8 mouse cellular contexts compared by ENCODE assay signal in genomic region chr4:107802185-107802449, GRCm38 (mm10). TPM values are rescaled to one million over a fixed set of nuclear protein-coding genes. Genes with fewer than 3 reads are reported as not detected.
A peak's percentile ranks its signal among the peaks of the same experiment; 100 is the strongest.
DNase-seq lines count a peak whose midpoint lies in the region; ATAC-seq and TF ChIP-seq lines count a peak whose summit lies in the region.

Lrp8 (plus strand) TSS chr4:107802261.

- 1% methylated on average over 28 of the region's 44 CpGs for WGBS in kidney, embryonic 15.5 days
- 1% methylated on average over 30 of the region's 44 CpGs for WGBS in forebrain, embryonic 15.5 days
- WGBS in limb, embryonic 10.5 days, result 11% methylated on average over 43 of the region's 44 CpGs
- 3% methylated on average over 42 of the region's 44 CpGs for WGBS in small intestine, adult 2 months

- no peak for ATAC-seq in kidney, embryonic 15.5 days (replicated peaks; ENCODE audit: low FRiP score)
- ATAC-seq in forebrain, embryonic 15.5 days (replicated peaks), result no peak; the same call in 1 of the 2 replicates

- DNase-seq in kidney, adult 9 months, result no peak
- DNase-seq in NIH3T3 (ENCODE audit: low read depth), result peak; percentile 87
- no peak for DNase-seq in limb, embryonic 10.5 days (ENCODE audit: low spot score)
- DNase-seq in embryo, embryonic 9.5 days (ENCODE audit: extremely low spot score), result no peak
- DNase-seq in adrenal gland, postnatal 10 days, result no peak

- H3K36me3 ChIP-seq in kidney, embryonic 15.5 days, result no peaks in the 10 kb centered on the region
- peaks cover 20% of the 10 kb centered on the region for H3K36me3 ChIP-seq in forebrain, embryonic 15.5 days
- H3K36me3 ChIP-seq in limb, embryonic 10.5 days, result peaks cover 16% of the 10 kb centered on the region; the same call in 1 of the 2 replicates
- H3K36me3 ChIP-seq in small intestine, adult 2 months (ENCODE audit: control insufficient read depth, insufficient read depth, low read length), result no peaks in the 10 kb centered on the region

- peak within 1 kb of the TSS; percentile 100 for H3K4me2 ChIP-seq in kidney, embryonic 15.5 days
- H3K4me2 ChIP-seq in forebrain, embryonic 15.5 days (replicated peaks), result peak within 1 kb of the TSS; percentile 93

- peaks cover 40% of the 10 kb centered on the region for H3K4me1 ChIP-seq in kidney, embryonic 15.5 days
- peaks cover 47% of the 10 kb centered on the region for H3K4me1 ChIP-seq in forebrain, embryonic 15.5 days
- H3K4me1 ChIP-seq in limb, embryonic 10.5 days, result peaks cover 41% of the 10 kb centered on the region
- peaks cover 13% of the 10 kb centered on the region for H3K4me1 ChIP-seq in small intestine, adult 2 months (ENCODE audit: control insufficient read depth, insufficient read depth, insufficient read length, low read length)

- H3K9ac ChIP-seq in kidney, embryonic 15.5 days, result peak within 1 kb of the TSS; percentile 59
- peak within 1 kb of the TSS; percentile 96 for H3K9ac ChIP-seq in forebrain, embryonic 15.5 days (replicated peaks)

- H3K27ac ChIP-seq in kidney, embryonic 15.5 days, result peak within 1 kb of the TSS; percentile 67
- H3K27ac ChIP-seq in forebrain, embryonic 15.5 days (replicated peaks), result peak within 1 kb of the TSS; percentile 100
- H3K27ac ChIP-seq in limb, embryonic 10.5 days, result peak within 1 kb of the TSS; percentile 86
- no peak within 1 kb of the TSS for H3K27ac ChIP-seq in small intestine, adult 2 months (ENCODE audit: insufficient read depth, low read depth, low read length)

- peak within 1 kb of the TSS; percentile 75 for H3K4me3 ChIP-seq in kidney, embryonic 15.5 days (replicated peaks)
- peak within 1 kb of the TSS; percentile 92 for H3K4me3 ChIP-seq in forebrain, embryonic 15.5 days
- H3K4me3 ChIP-seq in limb, embryonic 10.5 days, result peak within 1 kb of the TSS; percentile 74
- peak within 1 kb of the TSS; percentile 57 for H3K4me3 ChIP-seq in small intestine, adult 2 months (ENCODE audit: low read depth, low read length)

- H3K9me3 ChIP-seq in kidney, embryonic 15.5 days (replicated peaks), result no peaks in the 10 kb centered on the region
- no peaks in the 10 kb centered on the region for H3K9me3 ChIP-seq in forebrain, embryonic 15.5 days
- no peaks in the 10 kb centered on the region for H3K9me3 ChIP-seq in limb, embryonic 10.5 days (replicated peaks)

- no peak for TF ChIP-seq POLR2A in small intestine, adult 2 months (IDR thresholded peaks at IDR 0.05; ENCODE audit: low read depth, low read length)

- peaks cover 35% of the 10 kb centered on the region for H3K27me3 ChIP-seq in kidney, embryonic 15.5 days
- H3K27me3 ChIP-seq in forebrain, embryonic 15.5 days, result no peaks in the 10 kb centered on the region
- peaks cover 33% of the 10 kb centered on the region for H3K27me3 ChIP-seq in limb, embryonic 10.5 days (ENCODE audit: low read depth, poor library complexity, severe bottlenecking)
- no peaks in the 10 kb centered on the region for H3K27me3 ChIP-seq in small intestine, adult 2 months (ENCODE audit: control insufficient read depth, insufficient read depth, low read length)

- TF ChIP-seq CTCF in small intestine, adult 2 months (IDR thresholded peaks at IDR 0.05; ENCODE audit: extremely low read depth, insufficient read length, insufficient replicate concordance, low read depth, low read length), result no peak

RNA-seq across cellular contexts. Expression of gene Lrp8, which starts in this region (rescaled TPM):
- 2.2 and 2.6 TPM in 2 replicates for polyA plus RNA-seq in kidney, embryonic 15.5 days (2015; fragmentation: Nextera tagmentation; extraction: Ambion mirVana)
- polyA plus RNA-seq in forebrain, embryonic 15.5 days (2015; fragmentation: Nextera tagmentation; extraction: Ambion mirVana), result 86.3 and 93.7 TPM in 2 replicates
- polyA plus RNA-seq in limb, embryonic 10.5 days (2016; fragmentation: Nextera tagmentation; extraction: Ambion mirVana), result 7.3 and 7.9 TPM in 2 replicates
- polyA plus RNA-seq in small intestine, adult 2 months (2012; rRNA removed), result 2.5 and 3.9 TPM in 2 replicates
- total RNA-seq in adrenal gland, postnatal 10 days (2021), result 1 to 10 TPM; 3.8 to 4.9 TPM
